1 mouse cellular context compared by ENCODE assay signal in genomic region chr9:110100627-110101600, GRCm38 (mm10).
TF ChIP-seq lines count a peak whose summit lies in the region.

No protein-coding gene starts in this region.

TF ChIP-seq in MEL, 35 proteins besides CTCF, POLR2A, EP300 and RAD21 (continued from another document):
- peak; percentile 82 for TF ChIP-seq TCF12 (IDR thresholded peaks at IDR 0.05; ENCODE audit: low read depth, low read length)
- no peak for TF ChIP-seq MEF2A (IDR thresholded peaks at IDR 0.05; ENCODE audit: extremely low read depth, insufficient replicate concordance, low read depth, low read length, poor library complexity, severe bottlenecking)
- TF ChIP-seq SMC3 (IDR thresholded peaks at IDR 0.05; ENCODE audit: low read depth, low read length): peak; percentile 55
- TF ChIP-seq ETS1 (IDR thresholded peaks at IDR 0.05; ENCODE audit: low read depth, low read length): no peak
- TF ChIP-seq GATA1 (IDR thresholded peaks at IDR 0.05; ENCODE audit: low read depth, low read length): no peak
- TF ChIP-seq MAX (IDR thresholded peaks at IDR 0.05; ENCODE audit: low read length): peak; percentile 79; the same call in 1 of the 2 replicates
